Mouse (Mus musculus) erythroblast, embryonic 14.5 days (primary cell): ENCODE results near the gene Uba52.

Experiments
- GATA1 ChIP-seq: IDR thresholded peaks from 2 replicates; pipeline ENCODE4 v1.6.1; 2012; ENCODE audit warnings: low read length, inconsistent platforms, mixed read lengths
- TAL1 ChIP-seq: IDR thresholded peaks from 3 replicates; pipeline ENCODE4 v1.6.1; 2012; ENCODE audit warnings: low read length, inconsistent platforms, mixed read lengths

- TF ChIP-seq GATA1 (no peak), TAL1 (no peak)
These were observed 48.7 kb downstream of the Uba52 start for GRCm38 (mm10) chr8:70461765-70462515.
